Mouse (Mus musculus): Measurements from ENCODE around the gene Ints7. TPM values are rescaled to one million over a fixed set of nuclear protein-coding genes. Genes with fewer than 3 reads are reported as not detected.

The Ints7 gene
- 36.4 and 38.2 TPM in 2 replicates for polyA plus RNA-seq (2014; fragmentation: Nextera tagmentation; extraction: Ambion mirVana)

- ATAC-seq (ENCODE audit: insufficient number of reproducible peaks, insufficient read depth, low FRiP score, low read depth): peak; percentile 99
Measured at GRCm38 (mm10) chr1:191575458-191576247, at the start of gene Ints7, which contains the start of gene Dtl. Gene Ints7, plus strand, starts transcription at chr1:191575636. Gene Dtl, minus strand, starts transcription at chr1:191575544.

GRCm38 (mm10) chr1:191527089-191527488 lies 48.3 kb upstream of the Ints7 start:
- Histone ChIP-seq H3K9me3 (ENCODE audit: control insufficient read depth, low read length) (no peaks in the 10 kb centered on the region), H3K27me3 (ENCODE audit: control insufficient read depth, insufficient read depth, low read length) (no peaks in the 10 kb centered on the region), H3K4me3 (ENCODE audit: control insufficient read depth in 1 of 2, insufficient read depth in 1 of 2, low read depth in 1 of 2, low read length in 2 of 2) (no peak overlapping the region), H3K4me1 (ENCODE audit: control insufficient read depth in 2 of 2, insufficient read depth in 2 of 2, low read length in 2 of 2) (peaks cover 4 to 12% of the 10 kb centered on the region in 2 experiments; a peak in 3 of 4 replicates), H3K9ac (ENCODE audit: low read length) (no peak overlapping the region), H3K27ac (replicated peaks in 1 of 2; ENCODE audit: control insufficient read depth in 1 of 2, insufficient read depth in 1 of 2, low read depth in 2 of 2, low read length in 2 of 2) (no peak overlapping the region), H3K36me3 (ENCODE audit: control insufficient read depth, insufficient read depth, low read length) (no peaks in the 10 kb centered on the region), H3K4me2 (ENCODE audit: low read length) (no peak overlapping the region)
- WGBS: 46% methylated on average over 3 of the region's 3 CpGs
- ATAC-seq (ENCODE audit: insufficient number of reproducible peaks, insufficient read depth, low FRiP score, low read depth): no peak

More at GRCm38 (mm10) chr1:191575458-191576247, at the start of gene Ints7, which contains the start of gene Dtl:
- WGBS: under 1% methylated on average over 70 of the region's 70 CpGs
- peak within 1 kb of the TSS; percentile 89 for H3K4me2 ChIP-seq (ENCODE audit: low read length)
- H3K4me1 ChIP-seq (ENCODE audit: control insufficient read depth in 2 of 2, insufficient read depth in 2 of 2, low read length in 2 of 2): peaks cover 4 to 28% of the 10 kb centered on the region in 2 experiments
- H3K4me3 ChIP-seq (ENCODE audit: control insufficient read depth in 1 of 2, insufficient read depth in 1 of 2, low read depth in 1 of 2, low read length in 2 of 2): peak within 1 kb of the TSS; percentile 78 to 86
- peaks cover 4% of the 10 kb centered on the region; the same call in 1 of the 2 replicates for H3K36me3 ChIP-seq (ENCODE audit: control insufficient read depth, insufficient read depth, low read length)
- peak within 1 kb of the TSS; percentile 94 to 98 for H3K27ac ChIP-seq (replicated peaks in 1 of 2; ENCODE audit: control insufficient read depth in 1 of 2, insufficient read depth in 1 of 2, low read depth in 2 of 2, low read length in 2 of 2)
- H3K9ac ChIP-seq (ENCODE audit: low read length): peak within 1 kb of the TSS; percentile 82
- peaks cover 6% of the 10 kb centered on the region; the same call in 1 of the 2 replicates for H3K9me3 ChIP-seq (ENCODE audit: control insufficient read depth, low read length)
- H3K27me3 ChIP-seq (ENCODE audit: control insufficient read depth, insufficient read depth, low read length): no peaks in the 10 kb centered on the region

GRCm38 (mm10) chr1:191527921-191528612 lies 47.4 kb upstream of the Ints7 start:
- H3K27ac ChIP-seq (replicated peaks in 1 of 2; ENCODE audit: control insufficient read depth in 1 of 2, insufficient read depth in 1 of 2, low read depth in 2 of 2, low read length in 2 of 2): peak overlapping the region; percentile 0 to 2; a peak in 3 of 4 replicates
- WGBS: 43% methylated on average over 4 of the region's 4 CpGs

DNA sequence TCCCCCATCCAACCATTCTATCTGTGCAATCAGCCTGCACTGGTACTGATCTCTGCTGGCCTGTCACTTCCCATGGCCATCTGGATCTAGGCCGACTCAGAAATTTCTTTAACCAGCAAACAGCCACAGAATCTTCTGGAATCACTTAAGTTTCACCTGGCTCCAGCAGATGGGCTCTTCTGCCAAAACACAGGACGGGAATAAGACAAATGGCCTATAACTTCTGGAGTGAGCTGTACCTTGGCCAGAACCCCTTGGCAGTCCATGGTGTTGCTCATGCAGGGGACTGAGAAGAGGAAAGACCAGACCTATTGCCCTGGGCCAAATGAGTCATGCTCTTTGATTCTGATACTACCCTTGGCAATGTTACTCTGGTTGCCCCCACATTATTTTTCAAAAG lies 46.0 kb upstream of the Ints7 start:
- Histone ChIP-seq H3K9me3 (ENCODE audit: control insufficient read depth, low read length) (no peaks in the 10 kb centered on the region), H3K27me3 (ENCODE audit: control insufficient read depth, insufficient read depth, low read length) (no peaks in the 10 kb centered on the region), H3K4me1 (ENCODE audit: control insufficient read depth in 2 of 2, insufficient read depth in 2 of 2, low read length in 2 of 2) (peaks cover 4 to 12% of the 10 kb centered on the region in 2 experiments; a peak in 3 of 4 replicates), H3K4me3 (ENCODE audit: control insufficient read depth in 1 of 2, insufficient read depth in 1 of 2, low read depth in 1 of 2, low read length in 2 of 2) (no peak overlapping the region), H3K36me3 (ENCODE audit: control insufficient read depth, insufficient read depth, low read length) (peaks cover 7% of the 10 kb centered on the region; the same call in 1 of the 2 replicates), H3K4me2 (ENCODE audit: low read length) (no peak overlapping the region), H3K9ac (ENCODE audit: low read length) (no peak overlapping the region), H3K27ac (replicated peaks in 1 of 2; ENCODE audit: control insufficient read depth in 1 of 2, insufficient read depth in 1 of 2, low read depth in 2 of 2, low read length in 2 of 2) (no peak overlapping the region)
- ATAC-seq (ENCODE audit: insufficient number of reproducible peaks, insufficient read depth, low FRiP score, low read depth): no peak
- WGBS: 78% methylated on average over 2 of the region's 2 CpGs

More at GRCm38 (mm10) chr1:191527921-191528612, 47.4 kb upstream of the Ints7 start:
- no peak for ATAC-seq (ENCODE audit: insufficient number of reproducible peaks, insufficient read depth, low FRiP score, low read depth)
- no peak overlapping the region for H3K9ac ChIP-seq (ENCODE audit: low read length)
- H3K27me3 ChIP-seq (ENCODE audit: control insufficient read depth, insufficient read depth, low read length): no peaks in the 10 kb centered on the region
- H3K4me1 ChIP-seq (ENCODE audit: control insufficient read depth in 2 of 2, insufficient read depth in 2 of 2, low read length in 2 of 2): peaks cover 4 to 12% of the 10 kb centered on the region in 2 experiments; a peak in 3 of 4 replicates
- H3K9me3 ChIP-seq (ENCODE audit: control insufficient read depth, low read length): no peaks in the 10 kb centered on the region
- no peak overlapping the region for H3K4me3 ChIP-seq (ENCODE audit: control insufficient read depth in 1 of 2, insufficient read depth in 1 of 2, low read depth in 1 of 2, low read length in 2 of 2)
- no peaks in the 10 kb centered on the region for H3K36me3 ChIP-seq (ENCODE audit: control insufficient read depth, insufficient read depth, low read length)
- no peak overlapping the region for H3K4me2 ChIP-seq (ENCODE audit: low read length)

DNA sequence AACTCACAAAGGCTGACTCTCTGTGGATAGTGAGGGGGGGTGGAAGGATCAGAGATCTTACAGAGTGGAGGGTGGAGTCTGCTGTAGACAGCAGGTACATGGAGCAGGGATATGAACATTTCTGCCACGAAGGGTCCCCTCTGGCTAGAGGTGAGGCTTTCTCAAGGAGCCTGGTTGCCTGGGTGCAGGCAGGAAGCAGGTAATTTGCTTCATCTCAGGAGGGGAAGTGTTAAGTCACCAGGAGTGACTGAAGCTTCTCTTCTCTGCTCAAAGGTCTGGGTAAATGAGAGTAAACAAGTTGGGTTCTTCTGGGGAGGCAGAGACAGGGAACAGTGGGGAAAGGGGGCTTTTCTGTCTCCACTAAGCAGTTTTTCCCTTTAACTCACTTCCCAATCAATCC lies 44.4 kb upstream of the Ints7 start:
- ATAC-seq (ENCODE audit: insufficient number of reproducible peaks, insufficient read depth, low FRiP score, low read depth): no peak
- H3K27ac ChIP-seq (replicated peaks in 1 of 2; ENCODE audit: control insufficient read depth in 1 of 2, insufficient read depth in 1 of 2, low read depth in 2 of 2, low read length in 2 of 2): no peak overlapping the region
- WGBS: 57% methylated on average over 1 of the region's 1 CpGs

GRCm38 (mm10) chr1:191534896-191535295 lies 40.5 kb upstream of the Ints7 start:
- H3K9me3 ChIP-seq (ENCODE audit: control insufficient read depth, low read length): no peaks in the 10 kb centered on the region
- no peak overlapping the region for H3K9ac ChIP-seq (ENCODE audit: low read length)
- H3K36me3 ChIP-seq (ENCODE audit: control insufficient read depth, insufficient read depth, low read length): peaks cover 36% of the 10 kb centered on the region
- H3K27me3 ChIP-seq (ENCODE audit: control insufficient read depth, insufficient read depth, low read length): no peaks in the 10 kb centered on the region
- peaks cover 0 to 9% of the 10 kb centered on the region in 2 experiments; a peak in 2 of 4 replicates for H3K4me1 ChIP-seq (ENCODE audit: control insufficient read depth in 2 of 2, insufficient read depth in 2 of 2, low read length in 2 of 2)
- 52% methylated on average over 2 of the region's 2 CpGs for whole genome bisulfite sequencing
- no peak overlapping the region for H3K4me2 ChIP-seq (ENCODE audit: low read length)
- ATAC-seq (ENCODE audit: insufficient number of reproducible peaks, insufficient read depth, low FRiP score, low read depth): no peak
- H3K4me3 ChIP-seq (ENCODE audit: control insufficient read depth in 1 of 2, insufficient read depth in 1 of 2, low read depth in 1 of 2, low read length in 2 of 2): no peak overlapping the region
- no peak overlapping the region for H3K27ac ChIP-seq (replicated peaks in 1 of 2; ENCODE audit: control insufficient read depth in 1 of 2, insufficient read depth in 1 of 2, low read depth in 2 of 2, low read length in 2 of 2)

More for the DNA sequence above, 44.4 kb upstream of the Ints7 start:
- Histone ChIP-seq H3K9ac (ENCODE audit: low read length) (no peak overlapping the region), H3K36me3 (ENCODE audit: control insufficient read depth, insufficient read depth, low read length) (peaks cover 7% of the 10 kb centered on the region; the same call in 1 of the 2 replicates), H3K4me3 (ENCODE audit: control insufficient read depth in 1 of 2, insufficient read depth in 1 of 2, low read depth in 1 of 2, low read length in 2 of 2) (no peak overlapping the region), H3K4me2 (ENCODE audit: low read length) (no peak overlapping the region), H3K4me1 (ENCODE audit: control insufficient read depth in 2 of 2, insufficient read depth in 2 of 2, low read length in 2 of 2) (peaks cover 4 to 12% of the 10 kb centered on the region in 2 experiments; a peak in 3 of 4 replicates), H3K9me3 (ENCODE audit: control insufficient read depth, low read length) (no peaks in the 10 kb centered on the region), H3K27me3 (ENCODE audit: control insufficient read depth, insufficient read depth, low read length) (no peaks in the 10 kb centered on the region)

- Histone ChIP-seq H3K27ac (replicated peaks in 1 of 2; ENCODE audit: control insufficient read depth in 1 of 2, insufficient read depth in 1 of 2, low read depth in 2 of 2, low read length in 2 of 2) (no peak overlapping the region), H3K9me3 (ENCODE audit: control insufficient read depth, low read length) (no peaks in the 10 kb centered on the region), H3K9ac (ENCODE audit: low read length) (no peak overlapping the region), H3K4me1 (ENCODE audit: control insufficient read depth in 2 of 2, insufficient read depth in 2 of 2, low read length in 2 of 2) (peaks cover 5 to 17% of the 10 kb centered on the region in 2 experiments), H3K36me3 (ENCODE audit: control insufficient read depth, insufficient read depth, low read length) (peaks cover 52% of the 10 kb centered on the region), H3K27me3 (ENCODE audit: control insufficient read depth, insufficient read depth, low read length) (no peaks in the 10 kb centered on the region), H3K4me2 (ENCODE audit: low read length) (no peak overlapping the region), H3K4me3 (ENCODE audit: control insufficient read depth in 1 of 2, insufficient read depth in 1 of 2, low read depth in 1 of 2, low read length in 2 of 2) (no peak overlapping the region)
- 54% methylated on average over 2 of the region's 2 CpGs for WGBS
- no peak for ATAC-seq (ENCODE audit: insufficient number of reproducible peaks, insufficient read depth, low FRiP score, low read depth)
Measured at GRCm38 (mm10) chr1:191540300-191540699, 35.1 kb upstream of the Ints7 start.

Measured in heart, embryonic 14.5 days (tissue).